Mouse (Mus musculus) testis, adult 2 months (tissue): ENCODE results near the gene Asic3. TPM values are rescaled to one million over a fixed set of nuclear protein-coding genes. Genes with fewer than 3 reads are reported as not detected.
A peak's percentile ranks its signal among the peaks of the same experiment; 100 is the strongest.

Experiments used
- H3K27ac ChIP-seq: fragments of 200-500 bp; 2 replicates; pipeline ENCODE4 v1.5.1; 2012; ENCODE audit warnings: low read depth, low read length; ENCODE audit not compliant: control insufficient read depth, insufficient read depth
- H3K27me3 ChIP-seq: fragments of 200-500 bp; 2 replicates; pipeline ENCODE4 v1.6.1; 2012; ENCODE audit warnings: mild to moderate bottlenecking, low read length, moderate library complexity; ENCODE audit not compliant: control insufficient read depth, insufficient read depth
- H3K36me3 ChIP-seq: fragments of 200-500 bp; 2 replicates; pipeline ENCODE4 v1.6.1; 2012; ENCODE audit warnings: mild to moderate bottlenecking, low read length; ENCODE audit not compliant: control insufficient read depth, insufficient read depth
- H3K4me1 ChIP-seq: fragments of 200-500 bp; 2 replicates; pipeline ENCODE4 v1.6.1; 2012; ENCODE audit warnings: low read length; ENCODE audit not compliant: control insufficient read depth, insufficient read depth
- H3K4me3 ChIP-seq: fragments of 200-500 bp; 2 replicates; pipeline ENCODE4 v1.5.1; 2012; ENCODE audit warnings: low read depth, mild to moderate bottlenecking, low read length, moderate library complexity, mixed read lengths; ENCODE audit not compliant: control insufficient read depth
- CTCF ChIP-seq: fragments of 200-500 bp; IDR thresholded peaks from 2 replicates; pipeline ENCODE4 v1.5.1; 2012; ENCODE audit warnings: low read depth, mild to moderate bottlenecking, inconsistent platforms, low read length, moderate library complexity; ENCODE audit not compliant: control insufficient read depth, insufficient read depth, insufficient replicate concordance
- POLR2A ChIP-seq: fragments of 200-500 bp; IDR thresholded peaks from 2 replicates; pipeline ENCODE4 v1.6.1; 2012; ENCODE audit warnings: low read depth, mild to moderate bottlenecking, inconsistent platforms, low read length, moderate library complexity; ENCODE audit not compliant: control insufficient read depth
- polyA plus RNA-seq: library from polyadenylated mRNA; depleted of rRNA; stranded (reverse); fragments of >200 nt; gene quantifications from 2 replicates; pipeline ENCODE4 v1.2.3, GENCODE M21; 2012

Asic3 gene
- polyA plus RNA-seq, 1 experiment = 1.7 TPM

DNA sequence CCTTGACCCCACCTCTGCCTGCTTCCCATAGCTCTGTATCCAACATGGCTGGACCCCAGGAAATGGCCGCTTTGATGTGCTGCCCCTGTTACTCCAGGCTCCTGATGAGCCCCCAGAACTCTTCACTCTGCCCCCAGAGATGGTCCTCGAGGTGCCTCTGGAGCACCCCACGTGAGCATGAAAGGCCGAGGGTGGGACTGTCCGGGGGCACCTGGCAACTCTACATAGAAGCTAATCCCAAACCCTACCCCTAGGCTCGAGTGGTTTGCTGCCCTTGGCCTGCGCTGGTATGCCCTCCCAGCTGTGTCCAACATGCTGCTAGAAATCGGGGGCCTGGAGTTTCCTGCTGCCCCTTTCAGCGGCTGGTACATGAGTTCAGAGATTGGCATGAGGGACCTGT is 43.4 kb upstream of the Asic3 start:
- Histone ChIP-seq H3K4me3 (no peak overlapping the region), H3K36me3 (no peaks in the 10 kb centered on the region), H3K27me3 (no peaks in the 10 kb centered on the region), H3K4me1 (peaks cover 2% of the 10 kb centered on the region), H3K27ac (no peak overlapping the region)
- TF ChIP-seq CTCF = no peak
- no peak for TF ChIP-seq POLR2A

DNA sequence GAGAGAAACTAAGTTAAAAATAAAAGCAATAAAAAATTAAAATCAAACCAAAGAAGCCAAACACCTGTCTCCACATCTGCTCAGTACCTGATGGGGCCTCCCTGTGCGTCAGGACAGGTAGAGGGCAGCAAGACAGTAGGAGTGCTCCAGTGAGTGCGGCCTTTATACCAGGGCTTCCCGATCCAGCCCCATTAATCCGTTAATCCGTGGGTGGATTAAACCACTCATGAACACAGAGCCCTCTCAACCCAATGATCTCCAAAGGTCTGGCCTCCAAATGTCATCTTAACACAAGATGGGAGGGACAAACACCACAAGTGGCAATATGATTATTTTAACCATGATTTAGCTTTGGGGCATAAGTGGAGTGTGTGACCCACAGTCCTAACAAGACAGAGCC is 39.4 kb upstream of the Asic3 start:
- Histone ChIP-seq H3K27me3 (no peaks in the 10 kb centered on the region), H3K4me3 (no peak overlapping the region), H3K36me3 (no peaks in the 10 kb centered on the region), H3K27ac (no peak overlapping the region), H3K4me1 (no peaks in the 10 kb centered on the region)
- no peak for TF ChIP-seq CTCF
- no peak for TF ChIP-seq POLR2A

DNA sequence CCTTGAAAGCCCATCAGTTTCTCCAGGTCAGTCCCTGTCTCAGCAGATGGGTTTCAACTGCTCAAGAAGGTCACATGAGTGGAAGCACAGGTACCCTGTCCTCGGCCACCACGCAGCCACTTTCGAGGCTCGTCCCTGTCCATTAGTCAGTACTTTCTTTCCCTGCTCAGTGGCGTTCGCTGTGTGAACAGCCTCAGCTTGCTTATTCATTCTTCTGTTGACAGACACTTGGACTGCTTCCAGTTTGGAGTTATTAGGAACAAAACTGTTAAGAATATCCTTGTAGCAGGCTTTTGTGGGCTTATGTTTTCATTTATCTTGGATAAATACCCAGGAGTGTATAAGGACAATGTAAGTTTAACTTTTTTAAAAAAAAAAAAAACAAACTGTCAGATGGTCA is 39.0 kb upstream of the Asic3 start:
- Histone ChIP-seq H3K27ac (no peak overlapping the region), H3K27me3 (no peaks in the 10 kb centered on the region), H3K36me3 (no peaks in the 10 kb centered on the region), H3K4me3 (no peak overlapping the region), H3K4me1 (no peaks in the 10 kb centered on the region)
- no peak for TF ChIP-seq CTCF
- TF ChIP-seq POLR2A = no peak

DNA sequence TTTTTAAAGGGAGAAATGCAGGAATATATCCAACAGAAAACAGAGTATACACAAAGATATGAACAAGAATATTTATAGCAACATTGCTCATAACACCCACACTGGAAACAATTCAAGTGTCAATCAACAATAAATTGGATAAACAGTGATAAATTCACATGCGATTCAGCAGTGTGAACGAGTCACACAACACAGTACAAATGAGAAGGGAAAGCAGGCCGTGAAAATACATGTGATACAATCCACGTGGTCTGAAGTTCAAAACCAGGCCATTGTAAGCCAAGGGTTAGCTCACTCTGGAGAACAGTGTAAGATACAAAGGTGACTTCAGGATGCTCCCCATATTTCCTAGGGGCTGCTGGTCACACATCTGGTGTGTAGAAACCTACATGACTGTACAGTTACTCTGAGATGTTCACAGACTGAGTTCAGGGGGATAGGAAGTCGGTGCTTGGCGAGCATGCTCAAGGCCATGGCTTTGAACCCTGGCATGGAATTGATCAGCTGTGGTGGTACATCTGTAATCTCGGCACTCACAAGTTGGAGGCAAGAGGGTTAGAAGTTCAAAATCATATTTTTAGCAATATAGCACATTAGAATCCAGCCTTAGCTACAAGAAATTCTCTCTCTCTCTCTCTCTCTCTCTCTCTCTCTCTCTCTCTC is 38.4 kb upstream of the Asic3 start:
- TF ChIP-seq CTCF (no peak), POLR2A (no peak)
- Histone ChIP-seq H3K4me1 (peaks cover 3% of the 10 kb centered on the region), H3K27ac (no peak overlapping the region), H3K27me3 (no peaks in the 10 kb centered on the region), H3K4me3 (no peak overlapping the region), H3K36me3 (no peaks in the 10 kb centered on the region)

DNA sequence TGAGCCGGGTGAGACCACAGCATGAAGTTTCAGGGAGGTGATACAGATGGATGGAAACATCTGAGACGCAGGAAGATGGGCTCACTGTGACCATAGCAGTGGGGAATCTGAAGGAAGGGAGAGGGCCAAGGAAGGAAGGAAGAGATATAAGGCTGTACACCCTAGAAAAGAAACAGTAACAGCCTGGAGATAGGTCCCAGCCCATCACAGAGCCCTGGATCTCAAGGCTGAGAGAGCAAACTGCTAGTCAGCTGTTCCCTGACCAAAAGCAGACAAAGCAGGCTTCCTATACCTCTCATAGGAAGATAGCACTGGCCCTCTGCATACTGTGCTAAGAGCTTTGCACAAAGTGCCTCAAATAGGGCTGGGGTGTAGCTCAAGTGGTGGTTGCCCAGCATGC is 34.5 kb upstream of the Asic3 start:
- Histone ChIP-seq H3K4me1 (peaks cover 11% of the 10 kb centered on the region), H3K27me3 (no peaks in the 10 kb centered on the region), H3K27ac (no peak overlapping the region), H3K4me3 (no peak overlapping the region), H3K36me3 (no peaks in the 10 kb centered on the region)
- no peak for TF ChIP-seq POLR2A
- no peak for TF ChIP-seq CTCF

DNA sequence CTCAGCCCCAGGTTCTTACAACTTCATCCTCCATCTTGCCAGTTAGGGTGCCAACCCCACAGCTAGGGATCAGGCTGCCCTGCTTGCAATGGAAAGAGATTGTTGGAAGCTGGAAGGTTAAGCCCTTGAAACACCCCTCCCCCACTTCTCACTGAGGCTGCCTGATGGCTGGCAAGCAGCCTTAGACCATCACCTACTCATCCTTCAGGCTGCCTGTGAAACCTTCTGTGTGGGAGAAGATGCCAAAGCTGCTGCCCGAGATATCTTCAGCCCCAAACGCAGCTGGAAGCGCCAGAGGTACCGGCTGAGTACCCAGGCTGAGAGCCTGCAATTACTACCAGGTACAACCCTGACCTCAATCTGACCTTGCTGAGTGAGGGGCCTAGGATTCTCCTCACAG is 33.7 kb upstream of the Asic3 start:
- Histone ChIP-seq H3K36me3 (no peaks in the 10 kb centered on the region), H3K4me1 (peaks cover 11% of the 10 kb centered on the region), H3K27ac (no peak overlapping the region), H3K27me3 (no peaks in the 10 kb centered on the region), H3K4me3 (no peak overlapping the region)
- TF ChIP-seq POLR2A (no peak), CTCF (no peak)

DNA sequence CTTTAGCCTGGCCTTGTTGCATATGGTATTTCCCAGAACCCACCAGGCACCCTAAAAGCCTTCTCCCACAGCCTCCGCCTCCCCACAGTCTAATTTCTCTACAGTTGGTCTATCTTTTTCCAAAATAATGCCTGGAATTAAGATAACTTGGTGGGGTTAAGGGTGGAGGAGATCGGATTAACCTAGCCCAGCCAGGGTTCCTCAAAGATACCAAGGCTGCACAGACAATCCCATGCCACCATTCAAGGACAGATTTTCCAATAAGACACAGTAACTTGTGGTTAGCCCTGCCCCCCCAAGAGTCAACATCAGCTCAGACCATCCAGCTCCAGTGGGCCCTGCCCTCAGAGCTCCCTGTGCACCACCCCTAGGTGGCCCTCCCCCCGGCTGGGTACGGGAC is 32.7 kb upstream of the Asic3 start:
- H3K27me3 ChIP-seq = no peaks in the 10 kb centered on the region
- peak overlapping the region; percentile 44 for H3K4me3 ChIP-seq
- no peak for TF ChIP-seq CTCF
- TF ChIP-seq POLR2A = no peak
- H3K27ac ChIP-seq = no peak overlapping the region
- no peaks in the 10 kb centered on the region for H3K36me3 ChIP-seq
- H3K4me1 ChIP-seq = peaks cover 11% of the 10 kb centered on the region

DNA sequence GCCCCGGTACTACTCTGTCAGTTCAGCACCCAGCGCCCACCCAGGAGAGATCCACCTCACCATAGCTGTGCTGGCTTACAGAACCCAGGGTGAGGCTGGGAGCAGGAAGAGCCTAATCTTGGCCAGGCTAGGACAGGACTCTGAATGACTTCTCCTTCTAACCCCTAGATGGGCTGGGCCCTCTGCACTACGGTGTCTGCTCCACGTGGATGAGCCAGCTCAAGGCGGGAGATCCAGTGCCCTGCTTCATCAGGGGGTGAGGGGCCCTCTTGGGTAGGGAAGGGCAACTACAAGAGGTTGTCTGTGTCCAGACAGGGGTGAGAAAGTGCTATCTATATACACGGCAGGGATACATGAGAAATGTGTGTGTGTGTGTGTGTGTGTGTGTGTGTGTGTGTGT is 31.7 kb upstream of the Asic3 start:
- no peak for TF ChIP-seq CTCF
- TF ChIP-seq POLR2A = no peak
- no peaks in the 10 kb centered on the region for H3K36me3 ChIP-seq
- peaks cover 11% of the 10 kb centered on the region for H3K4me1 ChIP-seq
- H3K27me3 ChIP-seq = no peaks in the 10 kb centered on the region
- H3K27ac ChIP-seq = no peak overlapping the region
- peak overlapping the region; percentile 44 for H3K4me3 ChIP-seq

DNA sequence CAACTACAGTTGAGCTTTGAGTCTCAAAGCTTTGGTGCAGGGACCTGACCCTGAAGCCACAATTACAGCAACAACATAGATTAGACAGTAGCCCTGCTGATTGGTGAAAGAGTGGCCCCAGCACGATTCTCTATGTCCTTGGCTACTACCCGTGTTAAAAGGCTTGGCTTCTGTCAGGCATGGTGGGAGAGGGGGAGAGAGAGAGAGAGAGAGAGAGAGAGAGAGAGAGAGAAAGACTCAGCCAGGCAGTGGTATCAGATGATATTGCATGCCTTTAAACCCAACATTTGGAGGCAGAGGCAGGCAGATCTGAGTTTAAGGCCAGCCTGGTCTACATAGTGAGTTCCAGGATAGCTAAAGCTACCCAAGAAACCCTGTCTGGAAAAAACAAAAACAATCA is 31.2 kb upstream of the Asic3 start:
- no peaks in the 10 kb centered on the region for H3K36me3 ChIP-seq
- H3K27ac ChIP-seq = no peak overlapping the region
- TF ChIP-seq CTCF (no peak), POLR2A (no peak)
- peak overlapping the region; percentile 81 for H3K4me3 ChIP-seq
- H3K27me3 ChIP-seq = no peaks in the 10 kb centered on the region
- H3K4me1 ChIP-seq = peaks cover 13% of the 10 kb centered on the region
